Mouse (Mus musculus) cerebellum, postnatal 14 days (tissue): Measurements from ENCODE around the gene Ppp1ca.

Source experiments
- DNase-seq, 2 experiments: peaks; one replicate each; pipeline ENCODE4 v3.0.0; 2021; ENCODE audit warnings: mixed read lengths in 2 of 2

The Ppp1ca gene

GRCm38 (mm10) chr19:4187303-4187702 lies 4.6 kb upstream of the Ppp1ca start:
- no peak for DNase-seq

GRCm38 (mm10) chr19:4189051-4189620 lies 2.7 kb upstream of the Ppp1ca start:
- DNase-seq = no peak

- no peak for DNase-seq
Measured at GRCm38 (mm10) chr19:4190831-4191334, 982 bp upstream of the Ppp1ca start, which contains the start of gene Tbc1d10c. Gene Tbc1d10c, minus strand, starts transcription at chr19:4191284.

- DNase-seq = no peak
Measured at GRCm38 (mm10) chr19:4192251-4192985, 553 bp downstream of the Ppp1ca start.

GRCm38 (mm10) chr19:4193129-4193528 lies 1.3 kb downstream of the Ppp1ca start:
- DNase-seq = no peak

GRCm38 (mm10) chr19:4194021-4194724 lies 2.3 kb downstream of the Ppp1ca start:
- no peak for DNase-seq

GRCm38 (mm10) chr19:4194776-4195650 lies 3.1 kb downstream of the Ppp1ca start:
- peak; percentile 96 to 98 for DNase-seq

GRCm38 (mm10) chr19:4196048-4196447 lies 4.2 kb downstream of the Ppp1ca start:
- DNase-seq = no peak

- no peak for DNase-seq
Measured at GRCm38 (mm10) chr19:4196548-4196947, 4.7 kb downstream of the Ppp1ca start.

- DNase-seq = no peak
Measured at GRCm38 (mm10) chr19:4197180-4197579, 5.3 kb downstream of the Ppp1ca start.

GRCm38 (mm10) chr19:4201291-4201909 lies 9.5 kb downstream of the Ppp1ca start, which contains the start of gene Rad9a:
Gene Rad9a, minus strand, starts transcription at chr19:4201662.
- peak; percentile 97 to 98 for DNase-seq

GRCm38 (mm10) chr19:4202149-4202548 lies 10.3 kb downstream of the Ppp1ca start:
- no peak for DNase-seq

GRCm38 (mm10) chr19:4203148-4203547 lies 11.3 kb downstream of the Ppp1ca start:
- DNase-seq = no peak

- no peak for DNase-seq
Measured at GRCm38 (mm10) chr19:4203604-4204326, 11.9 kb downstream of the Ppp1ca start.

GRCm38 (mm10) chr19:4204889-4205288 lies 13.0 kb downstream of the Ppp1ca start:
- DNase-seq = no peak

GRCm38 (mm10) chr19:4206971-4207370 lies 15.1 kb downstream of the Ppp1ca start:
- peak; percentile 81 for DNase-seq

- no peak for DNase-seq
Measured at GRCm38 (mm10) chr19:4208563-4208962, 16.7 kb downstream of the Ppp1ca start.

- DNase-seq = no peak
Measured at GRCm38 (mm10) chr19:4211891-4212588, 20.2 kb downstream of the Ppp1ca start.

GRCm38 (mm10) chr19:4213524-4213974 lies 21.7 kb downstream of the Ppp1ca start:
- DNase-seq = no peak

- no peak for DNase-seq
Measured at GRCm38 (mm10) chr19:4214071-4214770, 22.4 kb downstream of the Ppp1ca start, which contains the start of the genes Clcf1 and AC109138.7. Gene Clcf1, plus strand, starts transcription at chr19:4214238. Gene AC109138.7, plus strand, starts transcription at chr19:4214357.
